Mouse (Mus musculus): ENCODE measurements around the gene Klhl10. TPM values are rescaled to one million over a fixed set of nuclear protein-coding genes. Genes with fewer than 3 reads are reported as not detected.

The Klhl10 gene
- total RNA-seq, 2 experiments from 2014 or later = 0.33 TPM; not detected in 1

DNA sequence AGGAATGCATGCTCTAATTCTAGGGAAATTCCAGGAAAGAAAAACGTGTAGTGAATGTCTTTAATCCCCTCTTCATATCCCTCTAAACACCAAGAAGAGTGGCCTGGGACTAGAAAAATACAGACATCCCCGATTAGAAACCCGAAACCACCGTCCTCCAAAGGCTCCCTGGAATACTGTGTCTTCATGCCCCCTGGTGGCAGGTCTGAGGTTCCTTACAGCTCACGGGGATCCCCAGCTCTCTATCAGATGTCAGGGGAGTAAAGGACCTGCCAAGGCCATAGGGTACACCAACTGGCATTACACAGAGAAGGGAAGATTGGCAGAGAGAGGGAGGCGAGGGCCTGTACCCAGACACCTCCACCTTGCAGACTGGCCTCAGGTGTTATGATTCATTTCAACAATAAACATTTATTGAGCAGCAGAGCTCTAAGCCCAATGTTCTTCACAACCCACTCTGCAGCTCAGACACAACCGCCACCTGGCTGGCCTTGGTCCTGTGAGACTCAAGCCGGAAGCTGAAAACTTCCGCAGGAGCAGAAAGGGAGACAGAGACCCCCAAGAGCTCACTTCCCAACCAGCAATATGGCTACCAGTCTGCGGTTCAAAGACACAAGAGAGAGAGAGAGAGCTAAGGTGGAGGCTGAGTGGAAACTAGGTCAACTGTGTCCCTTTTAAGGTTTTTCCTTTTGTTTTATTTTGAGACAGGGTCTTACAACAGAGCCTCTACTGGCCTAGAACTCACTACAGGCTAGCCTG, 33.5 kb upstream of the Klhl10 start:
- peak; percentile 92 for ATAC-seq (replicated peaks; ENCODE audit: poor library complexity)

DNA sequence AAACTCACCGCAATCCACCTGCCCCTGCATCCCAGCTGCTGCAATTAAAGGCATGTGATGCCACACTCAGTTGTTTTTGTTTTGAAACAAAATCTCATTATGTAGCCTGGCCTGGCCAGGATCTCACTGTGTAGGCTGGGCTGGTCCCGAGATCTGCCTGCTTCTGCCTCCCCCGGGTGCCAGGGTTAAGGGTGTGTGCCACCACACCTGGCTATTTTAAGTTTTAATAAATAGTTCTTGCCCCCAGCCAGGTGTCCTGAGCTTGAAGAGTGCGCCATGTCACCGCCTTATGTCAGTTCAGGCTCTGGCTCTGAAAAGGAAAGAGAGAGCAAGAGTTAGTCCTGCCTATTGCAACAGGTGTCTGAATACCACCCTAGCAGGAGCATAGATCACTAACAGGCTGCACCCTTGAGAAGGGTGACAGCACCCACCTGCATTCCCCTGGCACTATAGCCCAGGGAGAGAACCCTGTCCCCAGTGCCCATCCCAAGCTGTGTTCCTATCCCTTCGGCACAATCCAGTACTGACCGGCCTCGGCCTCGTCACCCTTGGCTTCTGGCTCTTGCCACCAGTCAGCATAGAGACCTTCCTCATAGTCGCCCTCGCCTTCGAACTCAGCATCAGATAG, 32.8 kb upstream of the Klhl10 start:
- no peak for ATAC-seq (replicated peaks; ENCODE audit: poor library complexity)

DNA sequence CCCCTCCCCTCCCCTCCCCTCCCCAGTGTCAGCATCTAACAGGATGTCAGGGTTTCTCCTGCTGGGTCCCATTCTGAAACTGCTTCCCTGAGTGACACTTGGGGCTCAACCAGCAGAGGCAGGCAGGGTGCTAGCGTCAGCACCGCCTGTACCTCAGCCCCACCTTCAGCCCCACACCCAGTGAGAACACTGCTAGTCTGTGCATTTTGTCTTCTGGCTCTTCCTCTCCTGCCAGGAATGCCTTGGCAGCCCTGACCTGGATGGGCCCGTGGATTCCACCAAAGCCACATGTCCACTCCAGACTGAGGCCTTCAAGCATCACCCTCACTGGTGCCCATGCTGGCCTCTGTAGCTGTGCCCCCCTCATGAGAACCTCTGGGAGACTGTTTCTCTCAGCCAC, 32.0 kb upstream of the Klhl10 start:
- no peak for ATAC-seq (replicated peaks; ENCODE audit: poor library complexity)

DNA sequence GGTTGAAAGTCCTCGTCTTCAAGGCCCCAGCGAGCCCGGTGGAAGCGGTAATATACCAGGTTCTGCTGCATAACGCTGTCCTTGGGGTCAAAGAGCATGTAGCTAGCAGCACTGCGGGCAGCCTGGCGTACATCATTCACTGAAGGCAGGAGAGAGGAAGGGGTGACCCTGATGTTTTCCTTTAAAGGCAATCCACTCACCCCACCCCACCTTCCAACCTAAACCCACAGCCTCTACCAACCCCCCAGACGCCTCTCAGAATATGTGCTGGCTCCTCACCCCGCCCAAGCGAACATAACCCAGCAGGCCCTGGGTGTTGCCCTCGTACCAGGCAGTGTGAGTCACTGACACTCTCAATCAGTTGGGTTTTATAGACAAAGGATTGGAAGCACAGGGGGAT, 30.0 kb upstream of the Klhl10 start:
- ATAC-seq (replicated peaks; ENCODE audit: poor library complexity) = no peak

DNA sequence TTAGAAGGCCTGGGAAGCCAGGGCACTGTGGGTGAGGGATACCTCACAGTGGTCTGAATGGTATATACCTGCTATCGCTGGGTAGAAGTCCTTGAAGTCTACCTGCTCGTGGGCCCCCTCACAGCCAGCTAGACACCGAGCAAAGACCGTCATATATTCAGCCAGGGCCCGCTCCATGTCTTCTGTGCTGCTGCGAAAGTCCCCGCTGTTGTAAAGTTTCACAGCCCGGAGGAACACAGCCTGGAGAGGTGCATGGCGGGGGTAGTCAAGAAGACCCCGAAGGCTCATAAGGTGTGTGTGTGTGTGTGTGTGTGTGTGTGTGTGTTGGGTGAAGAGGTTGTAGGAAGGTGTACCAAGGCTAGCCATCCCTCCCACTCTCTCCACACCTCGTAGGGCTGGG, 28.2 kb upstream of the Klhl10 start:
- no peak for ATAC-seq (replicated peaks; ENCODE audit: poor library complexity)

DNA sequence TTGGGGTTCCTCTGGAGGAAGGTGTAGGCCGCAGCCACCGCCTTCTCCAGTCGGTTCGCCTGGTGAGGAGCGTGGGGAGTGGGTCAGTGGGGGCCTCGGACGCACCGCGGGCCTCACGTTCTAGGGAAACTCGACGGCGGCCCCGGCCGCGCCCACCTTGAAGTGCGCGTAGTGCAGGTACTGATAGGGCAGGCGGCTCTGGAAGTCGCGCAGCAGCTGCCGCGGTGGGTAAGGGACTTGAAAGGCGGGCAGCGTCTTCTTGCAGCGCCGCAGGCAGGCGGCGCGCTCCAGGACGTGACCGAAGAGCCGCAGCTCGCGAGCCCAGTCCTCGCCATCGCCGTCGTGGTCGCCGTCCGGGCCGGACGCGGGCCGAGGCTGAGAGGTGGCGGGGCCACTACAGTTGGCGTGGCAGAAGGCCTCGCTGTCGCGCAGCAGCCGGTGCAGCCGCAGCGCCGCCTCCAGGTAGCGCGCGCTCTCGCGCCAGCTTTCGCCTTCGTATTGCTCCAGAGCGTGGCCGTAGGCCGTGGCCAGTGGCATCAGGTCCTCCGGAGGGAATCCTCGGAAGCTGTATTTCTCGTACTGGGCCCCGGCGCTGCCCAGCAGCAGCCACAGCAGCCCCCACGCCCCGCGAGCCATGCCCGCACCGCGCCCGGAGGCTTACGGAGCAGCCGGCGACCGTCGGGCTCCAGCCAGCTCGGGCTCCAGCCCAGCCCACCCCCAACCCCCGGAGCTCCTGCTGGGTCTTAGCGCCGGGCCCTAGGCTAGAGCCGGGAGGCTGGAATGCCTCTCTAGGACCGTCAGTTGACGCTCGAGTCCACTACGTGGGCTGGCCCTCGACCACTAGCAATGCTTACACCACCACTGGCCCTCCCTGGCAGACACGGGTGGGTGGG, 27.4 kb upstream of the Klhl10 start, which contains the start of gene P3h4:
P3h4 (minus strand) TSS at position 816 of the 893 bp plus-strand sequence.
- peak; percentile 78 for ATAC-seq (replicated peaks; ENCODE audit: poor library complexity)

DNA sequence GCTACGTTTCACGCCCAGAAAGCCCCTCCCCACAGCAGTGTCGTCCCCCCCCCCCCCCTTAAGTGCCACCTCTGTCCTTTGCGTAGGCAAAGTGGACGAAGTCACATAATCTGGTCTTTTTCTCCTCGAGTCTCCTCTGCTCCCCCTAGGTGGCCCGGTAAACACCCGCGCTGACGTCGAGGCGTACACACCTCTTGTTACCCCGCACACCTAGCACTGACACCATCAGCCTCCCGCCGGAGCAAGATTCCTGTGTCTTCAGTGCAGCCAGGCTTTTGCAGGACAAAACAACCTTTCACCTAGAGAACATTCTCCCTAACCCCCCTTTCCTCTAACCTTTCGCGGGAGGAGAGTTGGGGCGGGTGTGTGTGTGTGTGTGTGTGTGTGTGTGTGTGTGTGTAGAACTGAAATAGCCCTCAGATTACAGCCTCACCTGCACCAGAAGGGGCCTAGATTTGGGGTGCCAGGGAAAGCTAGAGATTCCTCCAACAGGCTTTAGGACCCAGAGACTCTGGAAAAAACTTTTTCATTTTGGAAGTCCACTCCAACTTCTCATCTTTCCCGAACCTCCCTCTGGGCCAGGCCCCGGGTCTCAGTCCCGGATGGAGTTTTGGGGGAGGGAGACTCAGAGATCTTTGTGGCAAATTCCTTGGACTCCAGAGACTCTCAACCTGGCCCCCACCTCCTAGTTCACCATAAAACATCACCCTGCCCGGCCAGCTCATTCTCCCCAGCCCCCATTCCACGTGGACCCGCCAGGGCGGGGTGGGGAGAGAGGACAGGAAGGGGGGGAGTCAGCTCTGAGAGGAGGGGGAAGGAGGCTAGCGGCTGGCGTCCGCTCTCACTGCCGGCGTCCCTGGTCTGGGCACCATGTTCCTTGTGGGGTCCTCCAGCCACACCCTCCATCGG, 26.5 kb upstream of the Klhl10 start, which contains the start of gene Fkbp10:
Fkbp10 (plus strand) TSS at position 784 of the 909 bp plus-strand sequence.
- ATAC-seq (replicated peaks; ENCODE audit: poor library complexity) = no peak

DNA sequence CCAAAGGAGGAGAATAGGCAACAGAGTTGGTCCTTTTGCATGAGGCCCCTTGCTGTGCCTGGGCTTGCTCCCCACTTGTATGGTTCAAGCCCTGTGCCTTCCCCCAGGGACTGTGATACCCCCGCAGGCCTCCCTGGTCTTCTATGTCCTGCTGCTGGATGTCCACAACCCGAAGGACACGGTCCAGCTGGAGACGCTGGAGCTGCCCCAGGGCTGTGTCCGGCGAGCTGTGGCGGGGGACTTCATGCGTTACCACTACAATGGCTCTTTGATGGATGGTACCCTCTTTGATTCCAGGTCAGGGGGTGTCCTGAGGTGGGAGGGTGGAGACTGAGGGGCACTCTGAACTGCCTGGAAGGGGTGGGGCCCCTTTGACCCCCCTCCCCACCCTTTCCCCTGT, 20.2 kb upstream of the Klhl10 start:
- no peak for ATAC-seq (replicated peaks; ENCODE audit: poor library complexity)

DNA sequence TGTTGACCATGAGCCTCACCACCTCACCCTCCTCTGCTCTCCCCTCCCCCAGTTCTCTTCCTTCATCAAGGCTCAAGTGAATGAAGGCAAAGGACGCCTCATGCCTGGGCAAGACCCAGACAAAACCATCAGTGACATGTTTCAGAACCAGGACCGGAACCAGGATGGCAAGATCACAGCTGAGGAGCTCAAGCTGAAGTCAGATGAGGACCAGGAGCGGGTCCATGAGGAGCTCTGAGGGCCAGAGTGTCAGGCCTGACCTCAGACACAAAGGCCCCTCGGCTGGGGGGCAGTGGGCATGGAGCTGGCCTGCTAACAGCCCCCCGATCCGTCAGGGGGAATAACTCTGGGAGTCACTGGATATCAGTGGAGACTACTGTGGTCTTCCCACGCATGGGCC, 17.9 kb upstream of the Klhl10 start:
- ATAC-seq (replicated peaks; ENCODE audit: poor library complexity) = no peak

DNA sequence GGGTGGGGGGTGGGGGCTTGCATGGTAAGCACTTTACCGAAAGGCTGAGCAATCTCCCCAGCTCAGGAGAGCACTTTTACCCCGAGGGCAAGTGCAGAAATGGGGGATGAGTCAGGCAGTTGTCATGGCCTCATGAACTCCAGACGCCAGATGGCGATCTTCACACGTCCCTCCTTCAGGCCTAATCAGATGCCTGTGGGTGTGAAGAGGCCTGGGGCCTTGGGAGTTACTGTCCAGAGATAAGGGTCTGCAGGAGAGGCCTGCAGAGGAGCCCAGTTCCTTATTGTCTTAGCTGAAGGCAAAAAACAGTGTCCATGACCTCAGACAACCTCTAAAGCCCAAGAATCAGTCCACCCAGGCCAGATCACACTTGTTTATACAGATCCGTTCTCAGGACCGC, 15.9 kb upstream of the Klhl10 start:
- ATAC-seq (replicated peaks; ENCODE audit: poor library complexity) = peak; percentile 88

DNA sequence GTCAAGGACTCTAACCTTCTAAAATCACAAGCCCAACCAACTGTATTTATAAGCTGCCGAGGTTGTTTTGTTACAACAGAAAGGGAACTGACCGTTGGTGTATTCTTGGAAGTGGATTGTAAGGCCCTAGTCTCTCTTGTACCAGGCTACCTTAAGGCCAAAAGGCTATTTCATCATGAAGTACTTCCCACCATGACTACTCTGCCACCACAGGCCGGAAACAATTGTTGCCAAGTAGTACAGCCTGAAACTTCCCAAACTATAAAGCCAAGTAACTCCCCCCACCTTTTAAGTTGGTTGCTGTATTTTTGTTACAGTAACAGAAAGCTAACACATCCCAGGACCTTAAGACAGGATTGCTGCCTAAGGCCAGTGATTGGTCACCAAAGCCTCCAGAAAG, 14.9 kb upstream of the Klhl10 start:
- ATAC-seq (replicated peaks; ENCODE audit: poor library complexity) = peak; percentile 64

DNA sequence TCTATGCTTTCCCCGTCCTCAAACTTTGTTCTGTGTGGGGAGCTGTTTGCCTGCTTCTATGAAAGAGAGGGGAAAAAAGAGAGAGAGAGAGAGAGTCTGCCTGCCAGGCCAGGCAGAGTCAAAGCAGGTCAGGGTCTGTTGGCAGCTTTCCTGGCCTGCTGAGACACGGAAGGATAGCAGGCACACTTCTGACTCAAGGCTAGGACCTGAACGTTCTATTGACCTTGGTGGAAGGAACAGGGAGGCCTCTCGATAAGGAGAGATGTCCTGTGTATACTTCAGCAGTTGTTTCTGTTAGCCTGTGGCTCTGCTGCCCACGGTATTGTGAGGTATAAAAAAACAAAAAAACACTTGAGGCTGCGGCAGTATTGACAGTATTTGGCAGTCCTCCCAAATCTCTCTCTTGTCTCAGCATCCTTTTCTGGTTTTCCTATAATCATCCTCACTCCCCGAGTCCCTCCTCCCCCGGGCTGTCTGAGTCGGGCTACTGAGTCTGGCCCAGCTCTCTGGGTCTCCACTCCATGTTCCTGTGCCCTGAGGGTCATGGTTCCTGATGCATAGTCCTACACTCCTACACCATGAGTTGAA, 13.0 kb upstream of the Klhl10 start:
- no peak for ATAC-seq (replicated peaks; ENCODE audit: poor library complexity)

DNA sequence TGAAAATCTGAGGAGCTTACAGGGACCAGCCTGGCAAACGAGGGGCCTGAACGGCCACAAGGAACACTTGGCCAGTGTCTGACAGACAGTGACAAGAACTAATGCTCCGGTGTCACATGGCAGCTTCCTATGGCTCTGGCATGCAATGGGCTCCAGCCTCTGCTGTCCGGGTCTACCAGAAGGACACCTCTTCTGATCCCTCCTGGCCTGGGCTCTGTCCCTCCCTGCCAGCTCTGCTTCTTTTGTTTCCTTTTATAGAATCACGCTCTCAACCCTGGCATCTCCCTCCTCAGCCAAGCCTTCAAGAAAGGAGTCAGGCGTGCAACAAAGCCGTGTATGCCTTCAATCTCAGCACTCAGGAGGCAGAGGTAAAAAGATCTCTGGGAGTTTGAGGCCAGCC, 11.7 kb upstream of the Klhl10 start:
- no peak for ATAC-seq (replicated peaks; ENCODE audit: poor library complexity)

DNA sequence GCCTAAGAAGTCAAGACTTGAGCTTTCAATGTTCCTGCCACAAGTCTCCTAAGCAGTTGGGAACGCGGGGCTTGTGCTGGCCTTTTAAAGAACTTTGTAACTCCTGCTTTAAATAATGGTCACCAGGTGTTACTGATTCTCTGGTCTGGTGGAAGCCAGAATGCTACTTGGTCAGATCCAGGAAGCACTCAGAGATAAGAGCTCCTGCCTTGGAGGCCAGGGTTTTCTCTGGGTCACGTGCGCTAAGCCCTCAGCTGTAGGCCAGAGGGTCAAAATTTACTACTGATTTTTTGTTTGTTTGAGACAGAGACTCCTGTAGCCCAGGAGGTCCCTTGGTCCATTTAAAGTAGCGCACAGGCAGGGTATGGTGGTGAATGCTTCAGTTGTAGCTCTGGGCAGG, 9.7 kb upstream of the Klhl10 start:
- ATAC-seq (replicated peaks; ENCODE audit: poor library complexity) = no peak

DNA sequence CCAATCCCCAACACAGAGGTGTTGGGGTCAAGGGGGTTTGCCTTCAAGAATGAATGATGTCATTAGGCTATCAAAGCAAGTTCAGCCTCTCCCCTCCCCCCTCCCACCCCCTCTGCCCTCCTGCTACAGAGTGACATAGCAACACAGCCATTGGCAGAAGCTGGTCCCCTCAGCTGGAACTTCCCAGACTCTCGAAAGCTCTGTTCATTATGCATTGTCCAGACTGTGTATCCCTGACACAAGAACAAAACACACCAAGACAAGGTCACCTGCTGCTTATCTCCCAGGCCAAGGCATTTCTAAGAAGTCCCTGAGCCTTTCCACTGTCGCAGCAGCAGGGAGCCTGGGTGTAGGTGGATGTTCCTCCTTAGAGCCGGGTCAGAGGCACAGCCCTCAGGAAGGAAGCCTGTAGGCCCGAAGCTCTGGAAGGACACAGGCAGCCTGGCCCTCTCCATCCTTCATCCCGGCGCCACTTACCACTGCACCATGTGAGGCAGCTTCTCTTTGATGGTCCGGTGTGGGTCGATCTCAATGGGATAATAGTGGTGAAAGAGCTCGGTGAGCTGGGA, 6.0 kb upstream of the Klhl10 start:
- ATAC-seq (replicated peaks; ENCODE audit: poor library complexity) = no peak

DNA sequence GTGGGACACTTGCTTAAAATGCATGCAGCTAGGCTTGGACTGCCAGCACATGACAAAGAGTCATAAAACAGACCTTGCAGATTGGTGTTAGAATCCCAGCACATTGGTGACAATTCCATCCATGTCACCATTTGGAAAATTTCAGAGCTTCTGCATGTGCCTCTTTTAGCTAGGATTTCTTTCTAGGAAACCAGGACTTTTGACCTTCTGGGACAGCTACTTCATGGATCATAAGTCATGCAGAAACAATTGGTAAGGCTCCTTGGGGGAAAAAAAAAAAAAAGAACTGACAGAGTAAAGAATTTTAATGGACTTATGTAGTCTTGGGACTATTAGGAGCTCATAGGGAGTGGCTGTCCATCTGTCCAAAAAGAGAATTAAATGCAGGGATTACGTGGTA, 3.8 kb upstream of the Klhl10 start:
- ATAC-seq (replicated peaks; ENCODE audit: poor library complexity) = no peak

DNA sequence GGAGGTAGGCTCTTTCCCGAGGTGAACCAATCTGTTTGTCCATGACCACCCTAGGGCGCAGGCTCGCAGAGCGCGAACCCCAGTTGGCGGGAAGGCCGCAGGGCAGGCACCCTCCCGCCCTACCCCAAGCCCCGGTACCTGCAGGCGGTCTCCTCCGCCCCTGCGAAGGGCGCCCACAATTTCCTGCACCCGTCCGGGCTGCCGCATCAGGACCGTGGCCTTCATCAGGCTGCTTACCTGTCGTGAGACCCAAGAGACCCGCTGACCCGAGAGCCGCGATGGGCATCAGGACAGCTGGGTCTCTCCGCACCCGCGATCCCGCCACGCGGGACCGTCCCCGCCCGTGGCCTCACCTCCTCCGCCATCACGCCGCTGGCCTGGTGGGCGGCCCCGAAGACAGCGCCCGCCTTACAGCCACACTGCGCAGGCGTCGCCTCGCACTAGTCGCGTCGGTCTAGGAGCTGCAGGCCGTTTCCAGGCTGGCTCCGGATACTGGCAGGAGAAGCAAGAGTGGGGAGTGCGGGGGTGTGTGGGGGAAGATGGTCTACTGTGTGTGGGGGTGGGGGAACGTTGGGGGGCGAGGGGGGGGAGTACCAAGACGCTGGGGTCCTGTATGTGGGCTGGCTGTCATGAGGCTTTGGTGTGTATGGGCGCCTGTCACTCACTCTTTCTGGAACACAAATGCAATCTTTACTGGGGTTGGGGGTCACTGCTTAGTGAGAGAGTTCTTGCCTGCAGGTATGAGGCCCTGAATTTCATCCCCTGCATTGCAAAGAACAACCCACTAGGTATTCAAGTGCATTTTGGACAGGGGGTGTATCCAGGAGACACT, 810 bp upstream of the Klhl10 start:
- ATAC-seq (replicated peaks; ENCODE audit: poor library complexity) = peak; percentile 99

DNA sequence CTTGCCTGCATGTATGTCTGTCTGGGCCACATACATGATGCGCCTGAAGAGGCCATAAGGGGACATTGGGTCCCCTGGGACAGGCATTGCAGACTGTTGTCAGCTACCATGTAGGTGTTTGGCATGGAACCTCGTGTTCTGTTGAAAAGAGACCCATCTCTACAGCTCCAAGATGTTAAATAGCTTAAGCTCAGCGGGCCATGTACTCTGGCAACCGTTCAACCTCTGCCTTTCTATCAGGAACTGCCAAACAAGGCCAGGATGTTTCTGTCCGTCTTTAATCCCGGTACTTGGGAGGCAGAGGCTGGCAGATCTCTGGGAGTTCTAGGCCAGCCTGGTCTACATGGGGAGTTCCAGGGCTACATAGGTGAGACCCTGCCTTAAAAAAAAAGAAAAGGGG, 908 bp downstream of the Klhl10 start:
- ATAC-seq (replicated peaks; ENCODE audit: poor library complexity) = no peak

DNA sequence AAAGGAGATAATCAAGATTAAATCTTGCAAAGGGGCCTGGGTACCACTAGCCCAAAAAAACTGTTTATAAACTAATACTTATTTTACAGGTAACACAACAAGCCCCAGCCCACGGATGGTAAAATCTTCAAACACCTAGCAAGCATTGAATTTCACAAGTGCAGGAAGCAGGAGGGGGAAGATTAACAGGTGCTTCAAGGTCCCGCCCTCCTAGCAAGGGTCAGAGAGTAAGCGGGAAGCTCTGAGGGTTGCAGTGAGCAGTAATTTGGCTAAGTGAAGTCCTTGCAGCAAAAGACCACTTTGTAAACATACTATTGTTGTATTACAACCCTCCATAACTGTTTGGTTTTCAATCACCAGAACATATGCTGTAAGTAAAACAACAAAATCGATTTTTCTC, 15.5 kb downstream of the Klhl10 start:
- ATAC-seq (replicated peaks; ENCODE audit: poor library complexity) = no peak
